Mouse (Mus musculus) liver, adult 2 months (tissue): ENCODE results near the gene Gm43191.

Experiments used
- CTCF ChIP-seq: fragments of 200-500 bp; IDR thresholded peaks from 2 replicates; pipeline ENCODE4 v1.5.1; 2011; ENCODE audit warnings: low read depth, low read length, control low read depth
- POLR2A ChIP-seq: fragments of 200-500 bp; IDR thresholded peaks from 2 replicates; pipeline ENCODE4 v1.6.1; 2011; ENCODE audit warnings: low read length, control low read depth; ENCODE audit not compliant: insufficient read depth; ENCODE audit errors: extremely low read depth

DNA sequence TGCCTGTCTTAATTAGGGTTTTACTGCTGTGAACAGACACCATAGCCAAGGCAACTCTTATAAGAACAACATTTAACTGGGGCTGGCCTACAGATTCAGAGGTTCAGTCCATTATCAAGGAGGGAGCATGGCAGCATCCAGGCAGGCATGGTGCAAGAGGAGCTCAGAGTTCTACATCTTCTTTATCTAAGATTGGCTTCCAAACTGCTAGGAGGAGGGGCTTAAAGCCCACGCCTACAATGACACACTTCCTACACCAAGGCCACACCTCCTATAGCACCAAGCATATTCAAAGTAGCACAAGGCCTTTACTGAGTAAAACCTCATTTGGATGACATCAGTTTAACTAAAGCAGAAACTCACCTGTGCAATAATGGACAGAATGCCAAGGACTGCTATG is 41.0 kb downstream of the Gm43191 start:
- no peak for TF ChIP-seq POLR2A
- no peak for TF ChIP-seq CTCF
